Mouse (Mus musculus): ENCODE measurements around the gene Krt20.

Krt20 gene

DNA sequence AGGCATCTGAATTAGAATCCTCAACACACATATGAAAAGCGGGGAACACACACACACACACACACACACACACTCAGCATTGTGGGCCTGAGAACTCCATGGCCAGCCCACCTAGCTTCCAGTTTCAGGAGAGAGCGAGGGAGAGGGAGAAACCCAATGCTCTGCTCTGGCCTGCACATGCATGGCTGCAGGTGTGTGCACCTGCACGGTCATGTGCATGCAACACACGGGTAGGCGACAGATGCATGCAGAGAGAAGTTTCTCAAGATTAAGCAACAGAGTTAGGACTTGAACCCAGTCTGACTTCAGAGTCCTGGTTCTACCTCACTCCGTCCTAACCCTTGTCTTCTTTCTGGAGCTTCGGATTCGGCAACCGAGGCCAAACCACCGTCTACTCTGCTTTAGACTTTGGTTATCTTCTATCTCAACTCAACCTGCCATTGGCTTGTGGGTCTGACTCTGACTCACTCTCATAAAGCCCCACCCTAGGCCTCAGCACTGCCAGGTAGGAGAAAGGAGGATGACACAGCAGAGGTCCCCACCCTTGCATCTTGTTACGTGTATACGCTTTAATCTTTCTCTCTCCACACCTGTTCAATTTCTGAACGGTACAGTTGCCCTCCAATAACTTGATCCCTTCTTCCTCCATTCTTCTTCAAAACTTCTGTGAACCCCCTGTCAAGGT is 23.3 kb downstream of the Krt20 start:
- in situ Hi-C loops (cut with MboI, MseI) = no loop called here

DNA sequence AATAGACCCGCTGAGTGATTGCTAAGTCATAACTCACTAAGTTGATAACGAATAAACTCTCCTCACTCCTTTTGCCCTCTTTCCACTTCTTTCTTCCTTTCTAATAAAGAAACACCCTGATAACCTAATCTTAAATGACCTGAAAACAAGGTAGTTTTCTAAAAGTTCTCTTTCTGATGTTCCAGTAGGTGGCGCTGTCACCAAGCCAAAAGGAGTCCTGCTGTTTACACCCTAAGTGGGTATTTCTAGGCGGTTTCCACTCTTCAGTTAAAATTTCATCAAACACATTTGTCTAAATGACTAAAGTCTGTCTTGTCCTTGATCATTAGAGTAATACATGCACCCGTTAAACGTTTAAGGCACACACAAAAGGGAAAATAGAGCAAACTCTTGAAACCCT is 24.7 kb downstream of the Krt20 start:
- in situ Hi-C loops (cut with MboI, MseI) = no loop called here

DNA sequence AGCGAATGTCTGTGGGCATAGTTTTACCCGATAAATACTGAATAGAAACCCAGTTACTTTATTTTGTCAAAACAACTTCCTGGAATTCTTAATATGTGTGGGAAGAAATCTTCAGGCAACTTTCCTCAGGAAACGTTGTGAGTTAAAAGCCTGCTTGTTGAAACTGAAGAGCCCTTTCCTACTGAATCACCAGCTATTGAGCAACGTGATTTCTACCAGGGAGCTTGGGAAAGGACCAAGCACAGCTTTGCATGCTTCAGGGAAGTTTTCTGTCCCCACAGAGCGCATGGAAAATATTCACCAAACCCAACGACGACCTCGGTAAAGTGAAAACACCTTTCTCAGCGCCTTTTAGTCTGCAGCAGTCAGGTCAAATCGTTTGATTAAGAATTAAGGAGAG is 31.8 kb downstream of the Krt20 start:
- in situ Hi-C loops (cut with MboI, MseI) = no loop called here

DNA sequence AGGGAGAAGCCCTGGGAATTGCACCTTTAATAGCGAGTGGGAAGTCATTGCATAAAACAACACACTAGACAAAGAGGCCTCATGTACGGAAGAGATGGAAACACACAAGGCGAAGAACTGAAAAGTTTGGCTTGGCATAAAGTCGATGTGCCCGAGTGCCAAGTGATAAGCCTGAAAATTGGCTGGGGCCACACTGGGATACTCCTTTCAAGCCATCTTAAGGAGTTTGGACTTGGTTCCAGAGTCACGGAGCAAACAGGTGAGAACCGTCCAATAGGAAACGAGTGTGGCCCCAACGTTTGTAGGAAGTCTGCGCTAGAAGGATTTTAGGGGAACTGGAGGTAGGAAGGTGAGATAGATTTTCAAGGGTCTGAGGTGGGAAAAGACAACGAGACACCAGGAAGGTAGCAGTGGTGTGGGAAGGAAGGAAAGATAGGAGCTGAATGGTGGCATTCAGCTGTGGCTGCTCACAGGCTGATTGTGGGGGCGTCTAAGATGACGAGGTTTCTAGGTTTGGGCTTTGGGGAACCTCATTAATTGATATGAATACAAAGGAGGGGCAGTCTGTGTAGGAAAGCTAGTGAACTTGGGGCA is 37.9 kb downstream of the Krt20 start:
- in situ Hi-C loops (cut with MboI, MseI) = no loop called here

DNA sequence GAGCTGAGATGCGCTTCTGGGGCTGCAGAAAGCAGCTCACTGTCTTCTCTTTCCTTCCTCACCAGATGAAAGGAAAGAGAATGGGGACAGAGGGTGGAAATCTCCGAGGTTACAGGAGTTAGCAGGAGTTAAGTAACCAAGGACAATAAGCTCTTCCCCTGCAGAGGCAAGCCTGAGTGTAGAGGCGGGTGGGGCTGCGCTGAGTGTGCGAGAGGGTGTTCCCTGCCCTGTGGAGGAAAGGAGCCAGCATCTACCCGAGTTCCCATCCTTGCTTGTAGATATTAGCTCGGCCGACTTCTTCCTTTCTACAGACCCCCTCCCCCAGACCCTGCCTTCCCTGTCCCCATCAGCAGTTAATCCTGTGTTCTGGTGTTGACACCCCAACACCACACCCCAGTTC is 39.1 kb downstream of the Krt20 start:
- in situ Hi-C loops (cut with MboI, MseI) = no loop called here

GRCm38 (mm10) chr11:99398084-99398483 is 39.9 kb downstream of the Krt20 start:
- in situ Hi-C loops (cut with MboI, MseI) = no loop called here

DNA sequence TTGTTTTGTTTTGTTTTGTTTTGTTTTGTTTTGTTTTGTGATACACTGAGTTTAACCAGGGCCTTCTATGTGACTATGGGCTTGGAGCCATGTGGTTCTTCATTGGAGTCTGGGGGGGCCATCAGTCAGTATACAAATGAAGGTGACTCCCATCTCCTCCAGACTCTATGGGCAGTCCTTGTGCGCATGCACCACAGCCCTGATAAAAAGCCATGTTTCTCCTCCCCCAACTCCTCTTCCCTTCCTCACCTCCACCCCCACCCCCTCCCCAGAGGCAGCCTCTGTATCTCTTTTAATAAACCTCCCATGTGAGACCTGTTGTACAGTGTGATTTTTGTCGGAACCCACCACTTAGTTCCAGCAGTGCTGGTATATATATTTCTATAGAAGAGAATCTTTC is 41.3 kb downstream of the Krt20 start:
- in situ Hi-C loops (cut with MboI, MseI) = no loop called here

GRCm38 (mm10) chr11:99396034-99396433 is 41.9 kb downstream of the Krt20 start:
- in situ Hi-C loops (cut with MboI, MseI) = no loop called here

DNA sequence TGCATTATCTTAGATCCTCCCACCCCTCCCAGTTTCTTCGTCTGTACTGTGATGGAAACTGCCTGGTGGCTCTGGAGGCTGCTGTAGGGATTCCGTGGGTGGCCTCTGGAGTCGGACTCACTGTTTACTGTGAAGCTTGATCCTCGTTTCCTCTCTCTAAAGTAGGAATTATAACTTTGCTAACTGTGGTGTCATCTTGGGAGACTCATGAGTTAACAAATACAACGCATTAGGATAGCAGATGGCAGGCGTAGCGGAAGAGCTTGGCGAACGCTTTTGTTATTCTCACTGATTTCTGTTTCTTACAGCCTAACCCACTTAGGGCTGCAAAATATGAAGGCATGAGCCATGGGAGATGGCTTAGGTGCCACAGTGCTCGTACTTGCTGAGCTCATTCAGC is 45.5 kb downstream of the Krt20 start:
- in situ Hi-C loops (cut with MboI, MseI) = no loop called here

GRCm38 (mm10) chr11:99391375-99391774 is 46.6 kb downstream of the Krt20 start:
- in situ Hi-C loops (cut with MboI, MseI) = no loop called here

DNA sequence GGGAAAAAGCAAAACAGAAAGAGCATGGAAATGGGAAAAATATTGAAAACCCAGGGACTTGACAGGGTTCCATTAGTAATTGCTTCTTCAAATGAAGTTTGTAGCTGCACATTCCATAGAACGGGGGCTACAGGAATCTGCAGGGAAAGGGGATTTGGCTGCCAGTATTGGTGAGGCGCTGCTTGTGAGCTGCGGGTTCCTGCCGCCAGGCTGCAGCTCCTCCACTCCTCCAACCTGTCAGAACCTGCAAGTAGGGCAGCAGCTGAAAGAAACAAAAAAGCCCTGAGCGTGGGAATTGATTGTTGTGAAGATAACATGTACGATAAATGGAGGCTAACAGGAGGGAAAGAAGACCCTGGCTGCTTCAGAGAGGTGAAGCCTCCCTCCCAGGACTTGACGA is 47.1 kb downstream of the Krt20 start:
- in situ Hi-C loops (cut with MboI, MseI) = no loop called here

- in situ Hi-C loops (cut with MboI, MseI) = loop anchor here (10.0 kb wide), 1 partner anchor 906 kb away; no protein-coding TSS in a partner anchor
Measured at GRCm38 (mm10) chr11:99389264-99389663, 48.7 kb downstream of the Krt20 start, which contains the start of gene Krt10. Gene Krt10 (minus strand): TSS chr11:99389364.

GRCm38 (mm10) chr11:99388661-99389060 is 49.3 kb downstream of the Krt20 start:
- in situ Hi-C loops (cut with MboI, MseI) = loop anchor here (10.0 kb wide), 1 partner anchor 906 kb away; no protein-coding TSS in a partner anchor

GRCm38 (mm10) chr11:99385813-99386721 is 51.9 kb downstream of the Krt20 start:
- in situ Hi-C loops (cut with MboI, MseI) = loop anchor here (10.0 kb wide), 1 partner anchor 909 kb away; no protein-coding TSS in a partner anchor

DNA sequence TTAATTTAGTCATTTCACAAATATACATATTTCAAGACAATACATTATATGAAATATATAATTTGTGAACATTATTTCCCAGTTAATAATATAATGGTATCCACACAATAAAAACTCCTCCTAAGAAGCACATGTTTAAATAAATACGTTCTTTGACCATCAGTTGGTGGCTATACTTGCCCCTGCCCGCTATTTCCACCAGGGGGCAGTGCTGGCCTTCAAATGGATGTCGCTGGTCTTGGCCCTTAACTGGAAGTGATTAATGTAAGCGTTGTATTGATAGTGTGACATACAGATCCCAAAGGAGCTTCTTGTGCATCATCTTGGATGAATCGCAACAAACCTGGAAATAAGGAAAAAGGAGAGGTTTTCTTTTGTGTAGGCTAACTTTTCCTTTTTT is 58.4 kb downstream of the Krt20 start:
- in situ Hi-C loops (cut with MboI, MseI) = no loop called here

Data from T-helper 1 cell (primary cell).